Mouse (Mus musculus) cerebellum, adult 2 months (tissue): Measurements from ENCODE around the gene Ip6k3. TPM values are rescaled to one million over a fixed set of nuclear protein-coding genes. Genes with fewer than 3 reads are reported as not detected.

ENCODE experiments used
- DNase-seq, 2 experiments: peaks; one replicate each; pipeline ENCODE4 v3.0.0; 2021
- H3K27ac ChIP-seq: fragments of 200-500 bp; 2 replicates; pipeline ENCODE4 v1.5.1; 2012; ENCODE audit warnings: low read length, control low read depth, inconsistent platforms; ENCODE audit not compliant: insufficient read depth
- H3K27me3 ChIP-seq: fragments of 200-500 bp; 2 replicates; pipeline ENCODE4 v1.6.1; 2012; ENCODE audit warnings: inconsistent platforms, mild to moderate bottlenecking, low read length, moderate library complexity; ENCODE audit not compliant: control insufficient read depth, insufficient read depth
- H3K4me1 ChIP-seq: fragments of 200-500 bp; 2 replicates; pipeline ENCODE4 v1.6.1; 2011; ENCODE audit warnings: low read length; ENCODE audit not compliant: control insufficient read depth, insufficient read depth
- H3K4me3 ChIP-seq: fragments of 200-500 bp; replicated peaks from 2 replicates; pipeline ENCODE3; 2011; ENCODE audit warnings: mild to moderate bottlenecking, low read depth, low read length, control low read depth; ENCODE audit not compliant: insufficient read depth
- CTCF ChIP-seq: fragments of 200-500 bp; IDR thresholded peaks from 2 replicates; pipeline ENCODE4 v1.5.1; 2011; ENCODE audit warnings: low read depth, mild to moderate bottlenecking, control low read depth, low read length, moderate library complexity, borderline replicate concordance; ENCODE audit not compliant: insufficient read depth
- POLR2A ChIP-seq: fragments of 200-500 bp; IDR thresholded peaks from 2 replicates; pipeline ENCODE4 v1.6.1; 2011; ENCODE audit warnings: low read length, control low read depth, borderline replicate concordance; ENCODE audit not compliant: insufficient read depth
- WGBS: fragments of 180-500 bp; shearing (Covaris S2); methylation state at CpG from one replicate; pipeline ENCODE4 v1.1.7; 2018; 5-methylcytosine and 5-hydroxymethylcytosine counted together
- polyA plus RNA-seq: library from polyadenylated mRNA; depleted of rRNA; stranded (reverse); fragments of >200 nt; gene quantifications from 2 replicates; pipeline ENCODE4 v1.2.3, GENCODE M21; 2012

Gene Ip6k3
- polyA plus RNA-seq, 1 experiment = 1.4 TPM

- Histone ChIP-seq H3K4me3 (no peak overlapping the region), H3K27ac (no peak overlapping the region), H3K4me1 (peaks cover 39% of the 10 kb centered on the region), H3K27me3 (no peaks in the 10 kb centered on the region)
- DNase-seq = peak in 1 of 2 experiments; percentile 61
- TF ChIP-seq CTCF = no peak
- TF ChIP-seq POLR2A = no peak
- 56% methylated on average over 11 of the region's 11 CpGs for WGBS
Measured at GRCm38 (mm10) chr17:27169952-27170695, 2.5 kb upstream of the Ip6k3 start.

DNA sequence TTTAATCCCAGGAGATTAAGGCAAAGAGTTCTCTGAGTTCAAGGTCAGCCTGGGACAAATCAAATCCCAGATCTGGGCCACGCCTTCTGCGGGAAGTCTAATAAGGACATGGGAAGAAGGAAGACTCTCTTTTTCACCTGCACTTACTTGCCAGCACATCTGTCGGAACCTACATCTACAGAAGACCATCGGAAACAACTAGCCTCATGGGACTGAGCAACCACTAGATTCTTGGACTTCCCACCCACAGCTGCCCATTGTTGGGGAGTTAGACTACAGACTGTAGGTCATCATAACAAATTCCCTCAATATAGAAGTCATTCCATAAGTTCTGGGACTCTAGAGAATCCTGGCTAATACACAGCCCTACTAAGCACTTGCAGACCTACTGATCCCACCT, 974 bp upstream of the Ip6k3 start:
- no peak for DNase-seq
- Histone ChIP-seq H3K4me3 (no peak overlapping the region), H3K27ac (no peak overlapping the region), H3K27me3 (no peaks in the 10 kb centered on the region), H3K4me1 (peaks cover 30% of the 10 kb centered on the region)
- WGBS = 99% methylated on average over 4 of the region's 4 CpGs
- no peak for TF ChIP-seq CTCF

DNA sequence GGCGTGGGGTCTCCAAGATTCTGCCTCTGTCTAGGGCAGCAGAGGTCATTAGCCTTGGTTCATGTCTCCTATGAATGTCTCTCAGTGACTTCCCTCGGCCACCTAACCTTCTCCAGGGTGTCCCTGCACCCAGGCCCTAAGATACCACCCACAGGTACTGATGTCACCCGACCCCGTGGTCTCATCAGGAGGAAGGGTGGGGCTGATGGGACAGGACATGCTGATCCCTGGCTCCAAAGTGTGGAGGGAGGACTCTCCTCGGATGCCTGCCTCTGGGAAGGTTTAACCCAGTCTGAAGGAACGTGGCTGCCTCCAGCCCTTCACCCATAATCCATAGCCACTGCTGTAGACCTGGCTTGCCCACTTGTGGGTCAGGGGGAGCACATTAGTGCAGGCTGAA, 694 bp downstream of the Ip6k3 start:
- TF ChIP-seq CTCF (no peak), POLR2A (no peak)
- Histone ChIP-seq H3K4me1 (peaks cover 27% of the 10 kb centered on the region), H3K27ac (no peak overlapping the region), H3K27me3 (no peaks in the 10 kb centered on the region), H3K4me3 (no peak overlapping the region)
- WGBS = 89% methylated on average over 6 of the region's 6 CpGs
- DNase-seq = no peak

DNA sequence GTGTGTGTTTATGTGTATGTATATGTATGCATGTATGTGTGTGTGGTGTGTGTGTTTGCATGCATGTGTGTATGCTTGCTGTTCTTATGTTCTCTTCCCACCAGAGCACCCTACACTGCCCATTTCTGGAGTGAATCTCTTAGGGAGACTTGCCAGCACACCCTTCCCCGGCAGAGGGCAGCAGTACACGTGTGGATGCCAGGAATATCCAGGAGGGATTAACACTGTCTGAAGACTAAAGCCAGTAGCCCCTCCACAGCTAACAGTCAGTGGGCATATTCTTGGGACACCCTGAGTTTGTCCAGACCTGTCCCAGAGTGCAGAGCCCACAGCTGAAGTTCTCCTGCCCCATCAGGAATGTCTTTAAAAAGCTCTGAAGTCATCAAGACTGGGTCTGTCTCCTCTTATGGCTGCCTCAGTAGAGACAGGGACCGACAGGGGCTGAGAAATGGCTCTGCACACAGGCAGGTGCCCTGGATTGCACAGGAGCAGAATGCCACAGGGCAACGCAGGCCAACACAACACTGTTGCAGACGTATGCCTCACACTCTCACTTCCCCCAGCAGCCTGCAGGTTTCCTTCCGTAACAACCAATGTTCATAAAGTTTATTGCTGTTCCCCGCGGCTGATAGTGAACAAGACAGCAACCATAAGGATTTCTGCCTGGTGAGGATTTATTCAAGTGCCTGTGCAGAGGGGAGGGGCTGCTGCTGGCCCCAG, 2.4 kb downstream of the Ip6k3 start:
- 67% methylated on average over 8 of the region's 8 CpGs for WGBS
- H3K4me1 ChIP-seq = peaks cover 18% of the 10 kb centered on the region
- TF ChIP-seq POLR2A = no peak
- peak; percentile 80 for TF ChIP-seq CTCF
- DNase-seq = peak; percentile 53 to 64
- H3K27ac ChIP-seq = no peak overlapping the region
- no peak overlapping the region for H3K4me3 ChIP-seq
- H3K27me3 ChIP-seq = no peaks in the 10 kb centered on the region

- 87% methylated on average over 4 of the region's 4 CpGs for WGBS
- TF ChIP-seq CTCF = no peak
- no peak for TF ChIP-seq POLR2A
- H3K4me3 ChIP-seq = no peak overlapping the region
Measured at GRCm38 (mm10) chr17:27160905-27161304, 6.7 kb downstream of the Ip6k3 start.

GRCm38 (mm10) chr17:27159169-27159568, 8.4 kb downstream of the Ip6k3 start:
- Histone ChIP-seq H3K27ac (no peak overlapping the region), H3K27me3 (no peaks in the 10 kb centered on the region), H3K4me3 (no peak overlapping the region), H3K4me1 (peaks cover 13% of the 10 kb centered on the region)
- no peak for TF ChIP-seq CTCF
- TF ChIP-seq POLR2A = no peak
- whole genome bisulfite sequencing = 72% methylated on average over 7 of the region's 7 CpGs
- DNase-seq = no peak

More at GRCm38 (mm10) chr17:27160905-27161304, 6.7 kb downstream of the Ip6k3 start:
- Histone ChIP-seq H3K27ac (no peak overlapping the region), H3K27me3 (no peaks in the 10 kb centered on the region), H3K4me1 (0 out of 2 replicates have a peak, but pooled peaks cover 4% of the 10 kb centered on the region)
- DNase-seq = no peak

GRCm38 (mm10) chr17:27158439-27158838, 9.2 kb downstream of the Ip6k3 start:
- DNase-seq = no peak
- WGBS = 78% methylated on average over 6 of the region's 6 CpGs
- H3K4me3 ChIP-seq = no peak overlapping the region
- H3K4me1 ChIP-seq = peaks cover 20% of the 10 kb centered on the region
- TF ChIP-seq CTCF (no peak), POLR2A (no peak)
- no peaks in the 10 kb centered on the region for H3K27me3 ChIP-seq
- no peak overlapping the region for H3K27ac ChIP-seq

- no peak for DNase-seq
- TF ChIP-seq POLR2A (no peak), CTCF (no peak)
- no peak overlapping the region for H3K4me3 ChIP-seq
- no peaks in the 10 kb centered on the region for H3K27me3 ChIP-seq
- peaks cover 30% of the 10 kb centered on the region for H3K4me1 ChIP-seq
- 81% methylated on average over 8 of the region's 8 CpGs for WGBS
- H3K27ac ChIP-seq = no peak overlapping the region
Measured at GRCm38 (mm10) chr17:27155752-27156151, 11.8 kb downstream of the Ip6k3 start.
